Mouse (Mus musculus) C2C12 (cell line): Measurements from ENCODE around the gene Teddm1a.

Source experiments
- CEBPB ChIP-seq: IDR thresholded peaks from one replicate; pipeline ENCODE4 v1.6.1; 2011; ENCODE audit warnings: low read depth, mild to moderate bottlenecking, control low read depth, moderate library complexity
- CTCF ChIP-seq: IDR thresholded peaks from one replicate; pipeline ENCODE4 v1.5.1; 2011; ENCODE audit not compliant: control insufficient read depth, insufficient read depth, insufficient read length
- MAX ChIP-seq: IDR thresholded peaks from one replicate; pipeline ENCODE4 v1.6.1; 2011; ENCODE audit warnings: mild to moderate bottlenecking, control low read depth
- USF1 ChIP-seq: IDR thresholded peaks from one replicate; pipeline ENCODE4 v1.6.1; 2011; ENCODE audit warnings: low read depth, mild to moderate bottlenecking, control low read depth, moderate library complexity

DNA sequence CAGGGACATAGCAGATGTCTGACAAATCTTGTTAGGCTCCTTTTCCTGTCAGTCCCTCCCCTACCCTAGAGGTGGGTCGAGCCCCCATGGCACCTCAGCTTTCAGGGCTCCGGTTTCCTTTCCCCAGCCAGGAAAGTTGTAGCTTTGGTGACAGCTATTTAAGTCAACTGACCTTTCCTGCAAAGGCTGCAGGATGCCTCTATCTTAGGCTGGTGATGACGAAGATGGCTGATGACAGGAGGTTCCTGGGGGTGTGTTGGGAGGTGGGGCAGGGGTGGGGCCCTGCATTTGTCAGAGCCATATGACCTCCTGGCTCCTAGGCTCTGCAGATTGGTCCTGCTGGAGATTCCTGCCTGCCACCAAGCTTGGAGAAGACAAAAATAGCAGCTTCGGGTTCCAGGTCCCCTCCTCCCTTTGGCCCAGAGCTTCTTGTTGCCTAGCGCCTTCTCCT, 31.1 kb downstream of the Teddm1a start:
- TF ChIP-seq CTCF (no peak), CEBPB (no peak), USF1 (no peak), MAX (no peak)
